In the genomic region with DNA sequence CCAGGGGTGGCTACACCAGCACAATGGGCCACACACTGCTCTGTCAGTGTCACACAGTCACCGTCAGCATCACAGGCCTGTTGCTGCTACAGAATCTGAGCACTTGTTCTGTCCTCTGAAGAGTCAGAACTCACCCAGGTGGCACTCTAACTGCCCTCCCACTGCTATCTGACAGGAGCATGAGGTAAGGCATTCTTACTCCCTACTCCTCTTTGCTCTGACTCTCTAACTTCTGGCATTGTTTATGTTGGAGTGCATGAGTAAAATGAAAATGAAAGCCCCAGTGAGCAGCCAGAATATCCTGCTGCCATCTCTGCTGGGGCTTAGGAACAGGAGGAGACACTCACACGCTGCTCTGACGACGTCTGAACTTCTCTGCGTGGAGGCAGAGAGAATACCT, we compare ENCODE assay signal across 19 mouse cellular contexts. TPM values are rescaled to one million over a fixed set of nuclear protein-coding genes. Genes with fewer than 3 reads are reported as not detected.
DNase-seq lines count a peak whose midpoint lies in the region; ATAC-seq and TF ChIP-seq lines count a peak whose summit lies in the region.
"Had no signal": no experiment of that assay in that cellular context is flagged by ENCODE, and none has a peak within 500 bp of the region (broad histone marks: within the 10 kb centered on the region; RNA-seq: fewer than 3 reads in every experiment).

No protein-coding gene starts in this region.

- H3K9ac ChIP-seq in heart, embryonic 16.5 days (ENCODE audit: low read length): no peak overlapping the region
- 0 out of 2 replicates have a peak overlapping the region, but pooled peaks have one; percentile 34 for H3K9ac ChIP-seq in neural tube, embryonic 13.5 days
- H3K9ac ChIP-seq: embryonic facial prominence, embryonic 15.5 days; lung, embryonic 15.5 days; midbrain, embryonic 12.5 days had no signal

- peaks cover 48% of the 10 kb centered on the region for H3K4me1 ChIP-seq in heart, embryonic 16.5 days (ENCODE audit: control insufficient read depth, insufficient read depth, low read length)
- H3K4me1 ChIP-seq in neural tube, embryonic 13.5 days (replicated peaks): peaks cover 62% of the 10 kb centered on the region

- no peak for DNase-seq in heart, adult 11 months
- DNase-seq in layer of hippocampus, adult 2 months (ENCODE audit: low spot score in 2 of 2): no peak
- no peak for DNase-seq in layer of hippocampus, postnatal 14 days (ENCODE audit: low spot score in 2 of 2)
- no peak for DNase-seq in neural tube, embryonic 10.5 days (ENCODE audit: extremely low spot score, low spot score)
- no peak for DNase-seq in adrenal gland, adult (ENCODE audit: inconsistent age in 2 of 2, low spot score in 1 of 2)
- DNase-seq: adrenal gland, postnatal 36 days; cerebellum, adult 9-11 months; gastrocnemius, postnatal 14 days; right cerebral cortex, adult 18-20 months; thymus, postnatal 14 days had no signal

- ATAC-seq in heart, embryonic 16.5 days (replicated peaks; ENCODE audit: extremely low read depth, insufficient read depth, low FRiP score): no peak
- ATAC-seq in neural tube, embryonic 13.5 days (ENCODE audit: low read depth): no peak
- ATAC-seq: intestine, embryonic 16.5 days had no signal

- 0 out of 2 replicates have a peak overlapping the region, but pooled peaks have one; percentile 23 for H3K27ac ChIP-seq in heart, embryonic 16.5 days (ENCODE audit: low read length)
- H3K27ac ChIP-seq in layer of hippocampus, adult 2 months: peak overlapping the region; percentile 34
- H3K27ac ChIP-seq in neural tube, embryonic 13.5 days (replicated peaks): no peak overlapping the region
- H3K27ac ChIP-seq: embryonic facial prominence, embryonic 15.5 days; forebrain, embryonic 10.5 days; lung, embryonic 15.5 days; midbrain, embryonic 12.5 days had no signal

- TF ChIP-seq CTCF in layer of hippocampus, adult 2 months (conservative IDR thresholded peaks at IDR 0.05): no peak

- no peak overlapping the region for H3K4me3 ChIP-seq in heart, embryonic 16.5 days (ENCODE audit: low read length)
- no peak overlapping the region for H3K4me3 ChIP-seq in layer of hippocampus, adult 2 months
- H3K4me3 ChIP-seq in neural tube, embryonic 13.5 days: no peak overlapping the region
- H3K4me3 ChIP-seq: embryonic facial prominence, embryonic 15.5 days; forebrain, embryonic 10.5 days; lung, embryonic 15.5 days; midbrain, embryonic 12.5 days; myocyte had no signal

- H3K4me2 ChIP-seq in heart, embryonic 16.5 days (ENCODE audit: low read depth, low read length): no peak overlapping the region
- H3K4me2 ChIP-seq in neural tube, embryonic 13.5 days: no peak overlapping the region
- H3K4me2 ChIP-seq: embryonic facial prominence, embryonic 15.5 days; liver, embryonic 11.5 days; lung, embryonic 15.5 days; midbrain, embryonic 12.5 days had no signal

- no peaks in the 10 kb centered on the region for H3K9me3 ChIP-seq in heart, embryonic 16.5 days (replicated peaks; ENCODE audit: control insufficient read depth, low read length)
- no peaks in the 10 kb centered on the region for H3K9me3 ChIP-seq in neural tube, embryonic 13.5 days
- H3K9me3 ChIP-seq: embryonic facial prominence, embryonic 15.5 days; forebrain, embryonic 10.5 days; lung, embryonic 15.5 days; midbrain, embryonic 12.5 days had no signal

- 45% methylated on average over 5 of the region's 5 CpGs for WGBS in heart, embryonic 16.5 days
- WGBS in neural tube, embryonic 13.5 days: 57% methylated on average over 5 of the region's 5 CpGs

- no peaks in the 10 kb centered on the region for H3K27me3 ChIP-seq in heart, embryonic 16.5 days (ENCODE audit: control insufficient read depth, insufficient read depth, low read length)
- no peaks in the 10 kb centered on the region for H3K27me3 ChIP-seq in neural tube, embryonic 13.5 days
- H3K27me3 ChIP-seq: embryonic facial prominence, embryonic 15.5 days; lung, embryonic 15.5 days; midbrain, embryonic 12.5 days had no signal

- no peaks in the 10 kb centered on the region for H3K36me3 ChIP-seq in heart, embryonic 16.5 days (ENCODE audit: control insufficient read depth, insufficient read depth)
- H3K36me3 ChIP-seq in neural tube, embryonic 13.5 days: no peaks in the 10 kb centered on the region
- H3K36me3 ChIP-seq: embryonic facial prominence, embryonic 15.5 days; forebrain, embryonic 10.5 days; lung, embryonic 15.5 days; midbrain, embryonic 12.5 days had no signal

RNA-seq across cellular contexts. Expression of gene Taf4, which starts 28.8 kb away (rescaled TPM):
- polyA plus RNA-seq in heart, embryonic 16.5 days (2015; fragmentation: Nextera tagmentation; extraction: Ambion mirVana): 2.1 TPM in 2 replicates
- 10 to 100 TPM; 22.5 to 23.4 TPM for total RNA-seq in layer of hippocampus, adult 2 months (2021)
- 10 to 100 TPM; 17.9 to 18.5 TPM for total RNA-seq in layer of hippocampus, postnatal 14 days (2021)
- 3.7 and 4.1 TPM in 2 replicates for polyA plus RNA-seq in neural tube, embryonic 13.5 days (2015; fragmentation: Nextera tagmentation; extraction: Ambion mirVana)
